Mouse (Mus musculus): ENCODE measurements around the gene Ppat. TPM values are rescaled to one million over a fixed set of nuclear protein-coding genes. Genes with fewer than 3 reads are reported as not detected.

Gene Ppat
- total RNA-seq (2021) (10 to 100 TPM; 13.3 to 17.6 TPM), polyA plus RNA-seq (2012; rRNA removed) (5.5 and 9.9 TPM in 2 replicates)
- long read RNA-seq, transcript Ppat-202 (11 exons, 3,981 nt), result major isoform, 10 of 17 reads
- long read RNA-seq, partial matches to known transcripts, result 7 of 17 reads
- long read RNA-seq, other reads (novel, unspliced or antisense), result 0 of 17 reads

GRCm38 (mm10) chr5:76951106-76952027, at the start of gene Ppat, which contains the start of gene Paics:
Gene Ppat (minus strand): TSS chr5:76951578.
Gene Paics (plus strand): TSS chr5:76951307.
- intact Hi-C loops (cut with DNase I), result loop anchor here (1.0 to 2.0 kb wide), 2 partner anchors 23 to 46 kb away; partner anchors contain the start of genes Aasdh and Srp72
- Histone ChIP-seq H3K36me3 (ENCODE audit: control insufficient read depth, insufficient read depth, low read length) (peaks cover 20% of the 10 kb centered on the region), H3K79me2 (replicated peaks; ENCODE audit: control insufficient read depth, insufficient read depth, low read length) (peaks cover 2% of the 10 kb centered on the region), H3K4me1 (ENCODE audit: control insufficient read depth, insufficient read depth, low read length) (peaks cover 18% of the 10 kb centered on the region), H3K27ac (peak within 1 kb of the TSS; percentile 92), H3K9ac (ENCODE audit: low read depth, low read length) (peak within 1 kb of the TSS; percentile 84), H3K4me3 (peak within 1 kb of the TSS; percentile 77), H3K27me3 (ENCODE audit: control insufficient read depth, insufficient read depth, low read length) (no peaks in the 10 kb centered on the region)
- DNase-seq, result peak; percentile 98 to 99
- WGBS, result under 1% methylated on average over 81 of the region's 81 CpGs
- peak; percentile 96 for TF ChIP-seq POLR2A (IDR thresholded peaks at IDR 0.05; ENCODE audit: insufficient read depth, low read depth, low read length)
- peak; percentile 10; the same call in 1 of the 2 replicates for TF ChIP-seq CTCF (IDR thresholded peaks at IDR 0.05)
- peak; percentile 78 for TF ChIP-seq EP300 (IDR thresholded peaks at IDR 0.05; ENCODE audit: insufficient read depth, low read depth, low read length)

GRCm38 (mm10) chr5:76998416-76998815, 47.0 kb upstream of the Ppat start:
- H3K27ac ChIP-seq, result no peak overlapping the region
- DNase-seq, result no peak
- no peak overlapping the region for H3K9ac ChIP-seq (ENCODE audit: low read depth, low read length)
- H3K4me1 ChIP-seq (ENCODE audit: control insufficient read depth, insufficient read depth, low read length), result no peaks in the 10 kb centered on the region
- H3K27me3 ChIP-seq (ENCODE audit: control insufficient read depth, insufficient read depth, low read length), result no peaks in the 10 kb centered on the region; the same call in 1 of the 2 replicates
- intact Hi-C loops (cut with DNase I), result loop anchor here (2.0 to 10.0 kb wide), 2 partner anchors 176 to 218 kb away; no protein-coding TSS in a partner anchor
- TF ChIP-seq CTCF (IDR thresholded peaks at IDR 0.05) (peak; percentile 66), EP300 (IDR thresholded peaks at IDR 0.05; ENCODE audit: insufficient read depth, low read depth, low read length) (no peak), POLR2A (IDR thresholded peaks at IDR 0.05; ENCODE audit: insufficient read depth, low read depth, low read length) (no peak)
- H3K36me3 ChIP-seq (ENCODE audit: control insufficient read depth, insufficient read depth, low read length), result peaks cover 5% of the 10 kb centered on the region
- no peaks in the 10 kb centered on the region for H3K79me2 ChIP-seq (replicated peaks; ENCODE audit: control insufficient read depth, insufficient read depth, low read length)
- WGBS, result 38% methylated on average over 5 of the region's 5 CpGs
- no peak overlapping the region for H3K4me3 ChIP-seq

- H3K27ac ChIP-seq, result no peak overlapping the region
- no peaks in the 10 kb centered on the region for H3K27me3 ChIP-seq (ENCODE audit: control insufficient read depth, insufficient read depth, low read length)
- H3K9ac ChIP-seq (ENCODE audit: low read depth, low read length), result no peak overlapping the region
- H3K79me2 ChIP-seq (replicated peaks; ENCODE audit: control insufficient read depth, insufficient read depth, low read length), result no peaks in the 10 kb centered on the region
- H3K36me3 ChIP-seq (ENCODE audit: control insufficient read depth, insufficient read depth, low read length), result no peaks in the 10 kb centered on the region; the same call in 1 of the 2 replicates
- 96% methylated on average over 5 of the region's 5 CpGs for WGBS
- intact Hi-C loops (cut with DNase I), result loop anchor here (10.0 kb wide), 1 partner anchor 182 kb away; no protein-coding TSS in a partner anchor
- TF ChIP-seq POLR2A (IDR thresholded peaks at IDR 0.05; ENCODE audit: insufficient read depth, low read depth, low read length) (no peak), EP300 (IDR thresholded peaks at IDR 0.05; ENCODE audit: insufficient read depth, low read depth, low read length) (no peak), CTCF (IDR thresholded peaks at IDR 0.05) (no peak)
- H3K4me3 ChIP-seq, result no peak overlapping the region
- DNase-seq, result no peak
- H3K4me1 ChIP-seq (ENCODE audit: control insufficient read depth, insufficient read depth, low read length), result no peaks in the 10 kb centered on the region
Measured at GRCm38 (mm10) chr5:76993174-76993814, 41.9 kb upstream of the Ppat start.

- H3K36me3 ChIP-seq (ENCODE audit: control insufficient read depth, insufficient read depth, low read length), result no peaks in the 10 kb centered on the region; the same call in 1 of the 2 replicates
- no peaks in the 10 kb centered on the region for H3K4me1 ChIP-seq (ENCODE audit: control insufficient read depth, insufficient read depth, low read length)
- DNase-seq, result no peak
- no peaks in the 10 kb centered on the region for H3K27me3 ChIP-seq (ENCODE audit: control insufficient read depth, insufficient read depth, low read length)
- WGBS, result 92% methylated on average over 3 of the region's 3 CpGs
- TF ChIP-seq EP300 (IDR thresholded peaks at IDR 0.05; ENCODE audit: insufficient read depth, low read depth, low read length) (no peak), POLR2A (IDR thresholded peaks at IDR 0.05; ENCODE audit: insufficient read depth, low read depth, low read length) (no peak), CTCF (IDR thresholded peaks at IDR 0.05) (no peak)
- H3K27ac ChIP-seq, result no peak overlapping the region
- H3K4me3 ChIP-seq, result no peak overlapping the region
- intact Hi-C loops (cut with DNase I), result loop anchor here (10.0 kb wide), 1 partner anchor 184 kb away; no protein-coding TSS in a partner anchor
- no peak overlapping the region for H3K9ac ChIP-seq (ENCODE audit: low read depth, low read length)
- H3K79me2 ChIP-seq (replicated peaks; ENCODE audit: control insufficient read depth, insufficient read depth, low read length), result no peaks in the 10 kb centered on the region
Measured at GRCm38 (mm10) chr5:76990789-76991188, 39.4 kb upstream of the Ppat start.

DNA sequence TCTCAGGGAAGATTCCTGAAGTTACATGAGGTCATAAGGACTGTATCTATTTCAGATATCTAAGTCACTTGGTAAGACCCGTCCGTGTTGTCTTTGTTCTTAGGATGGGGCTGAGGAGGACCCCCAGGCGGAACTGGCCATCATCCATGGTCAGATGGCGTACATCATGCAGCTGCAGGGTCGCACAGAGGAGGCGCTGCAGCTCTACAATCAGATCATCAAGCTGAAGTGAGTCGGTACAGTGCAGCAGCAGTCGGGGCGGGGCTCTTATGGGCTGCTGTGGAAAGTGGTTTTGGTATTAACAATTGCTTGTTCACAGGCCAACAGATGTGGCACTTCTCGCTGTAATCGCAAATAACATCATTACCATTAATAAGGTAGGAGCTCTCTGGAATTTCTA, 32.6 kb upstream of the Ppat start:
- no peak overlapping the region for H3K9ac ChIP-seq (ENCODE audit: low read depth, low read length)
- H3K4me3 ChIP-seq, result no peak overlapping the region
- intact Hi-C loops (cut with DNase I), result no loop called here
- no peak for TF ChIP-seq POLR2A (IDR thresholded peaks at IDR 0.05; ENCODE audit: insufficient read depth, low read depth, low read length)
- TF ChIP-seq CTCF (IDR thresholded peaks at IDR 0.05), result no peak
- TF ChIP-seq EP300 (IDR thresholded peaks at IDR 0.05; ENCODE audit: insufficient read depth, low read depth, low read length), result no peak
- H3K27me3 ChIP-seq (ENCODE audit: control insufficient read depth, insufficient read depth, low read length), result no peaks in the 10 kb centered on the region
- DNase-seq, result no peak
- H3K79me2 ChIP-seq (replicated peaks; ENCODE audit: control insufficient read depth, insufficient read depth, low read length), result no peaks in the 10 kb centered on the region
- H3K27ac ChIP-seq, result no peak overlapping the region
- WGBS, result 89% methylated on average over 11 of the region's 11 CpGs
- H3K4me1 ChIP-seq (ENCODE audit: control insufficient read depth, insufficient read depth, low read length), result no peaks in the 10 kb centered on the region
- H3K36me3 ChIP-seq (ENCODE audit: control insufficient read depth, insufficient read depth, low read length), result peaks cover 2% of the 10 kb centered on the region; the same call in 1 of the 2 replicates
